Mouse (Mus musculus): ENCODE results near the gene Tnks2.

Tnks2 gene

DNA sequence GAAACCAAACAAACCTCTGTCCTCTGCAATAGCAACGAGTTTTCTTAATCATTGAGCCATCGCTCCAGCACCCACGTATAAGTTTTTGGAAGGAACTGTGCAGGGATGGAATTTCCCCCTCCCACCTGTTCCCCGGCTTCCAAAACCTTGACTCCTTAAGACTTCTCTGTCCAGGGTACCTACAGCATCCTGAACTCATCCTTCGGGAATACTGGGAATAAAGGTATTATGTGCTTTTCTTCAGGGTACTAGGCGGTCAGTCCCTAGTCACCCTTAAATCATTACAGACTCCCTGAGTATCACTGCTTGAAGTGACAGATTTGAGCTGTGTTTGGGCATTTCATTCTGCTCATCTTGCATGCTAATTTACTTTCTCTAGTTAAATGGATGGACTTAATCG, 69.3 kb downstream of the Tnks2 start:
- no peak for DNase-seq

DNA sequence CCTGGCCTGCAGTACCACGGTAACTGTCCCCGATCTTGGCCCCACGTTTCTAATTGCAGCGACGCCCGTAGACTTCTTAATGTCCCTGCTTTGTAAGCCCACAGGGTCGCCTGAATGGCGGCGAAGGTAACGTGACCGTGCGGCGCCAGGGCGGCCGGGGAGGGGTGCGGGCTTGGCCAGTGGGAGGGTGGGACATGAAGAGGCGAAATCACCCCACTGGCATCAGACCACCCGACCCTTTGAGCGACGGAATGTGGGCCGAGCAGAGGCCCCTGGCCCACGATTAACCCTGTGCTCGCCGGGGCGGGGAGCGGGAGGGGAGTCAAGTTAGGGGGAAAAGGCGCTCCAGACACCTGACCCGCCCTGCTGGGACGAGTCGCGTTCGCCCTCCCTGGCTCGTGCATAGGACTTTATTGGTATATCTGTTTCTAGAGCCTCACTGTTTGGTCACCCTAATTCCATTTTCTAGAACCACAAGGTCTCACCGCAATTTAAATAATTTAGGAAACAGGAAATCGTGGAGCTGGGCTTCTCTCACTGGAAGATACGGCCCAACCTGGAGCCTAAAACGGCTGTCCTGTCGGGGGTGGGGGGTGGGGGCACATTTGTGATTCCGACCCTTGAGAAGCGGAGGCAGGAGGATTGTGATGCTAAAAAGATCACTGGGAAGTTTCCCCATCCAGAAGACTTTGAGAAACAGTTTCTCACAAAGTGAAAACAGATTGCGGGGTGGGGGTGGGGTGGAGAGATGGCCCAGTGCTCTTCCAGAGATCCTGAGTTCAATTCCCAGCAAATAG, 70.4 kb downstream of the Tnks2 start:
- no peak for DNase-seq

DNA sequence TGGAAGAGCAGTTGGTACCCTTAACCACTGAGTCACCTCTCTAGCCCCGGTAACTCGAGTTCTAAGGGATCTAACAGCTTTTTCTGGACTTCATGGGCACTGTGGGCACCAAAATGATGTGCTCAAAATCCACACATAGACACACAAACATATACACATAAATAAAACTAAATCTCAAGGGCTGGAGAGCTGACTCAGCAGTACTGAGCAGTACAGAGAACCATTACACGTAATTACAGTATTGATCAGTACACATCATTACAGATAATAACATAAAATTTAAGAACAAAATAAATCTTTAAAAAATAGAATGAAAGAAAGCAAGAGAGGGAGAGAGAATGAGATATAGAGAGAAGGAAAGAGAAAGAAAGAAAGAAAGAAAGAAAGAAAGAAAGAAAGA, 75.1 kb downstream of the Tnks2 start:
- no peak for DNase-seq

DNA sequence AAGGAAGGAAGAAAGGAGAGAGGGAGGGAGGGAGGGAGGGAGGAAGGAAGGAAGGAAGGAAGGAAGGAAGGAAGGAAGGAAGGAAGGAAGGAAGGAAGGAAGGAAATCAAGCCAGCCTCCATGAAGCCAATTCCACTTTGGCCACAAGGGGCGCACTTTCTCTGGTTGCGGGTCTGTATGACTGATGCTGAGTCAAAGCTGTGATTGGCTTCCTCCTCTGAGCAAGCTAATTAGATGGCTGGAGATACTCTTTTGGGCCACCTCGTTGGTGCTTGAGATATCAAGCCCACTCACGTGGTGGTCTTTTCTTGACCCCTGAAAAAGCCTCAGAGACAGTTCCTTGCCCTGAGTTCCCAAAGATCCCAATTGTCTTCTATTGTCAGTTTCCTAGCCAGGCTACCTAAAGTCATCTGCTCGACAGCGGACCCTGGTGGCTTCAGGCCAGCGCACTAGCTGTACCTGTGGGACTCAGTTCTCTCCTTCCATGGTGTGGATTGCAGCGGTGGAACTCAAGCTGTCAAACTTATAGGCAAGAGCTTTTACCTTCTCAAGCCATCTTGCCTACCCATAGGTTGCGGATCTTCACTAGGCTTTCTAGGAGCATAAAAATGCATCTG, 75.8 kb downstream of the Tnks2 start:
- peak; percentile 67 for DNase-seq

DNA sequence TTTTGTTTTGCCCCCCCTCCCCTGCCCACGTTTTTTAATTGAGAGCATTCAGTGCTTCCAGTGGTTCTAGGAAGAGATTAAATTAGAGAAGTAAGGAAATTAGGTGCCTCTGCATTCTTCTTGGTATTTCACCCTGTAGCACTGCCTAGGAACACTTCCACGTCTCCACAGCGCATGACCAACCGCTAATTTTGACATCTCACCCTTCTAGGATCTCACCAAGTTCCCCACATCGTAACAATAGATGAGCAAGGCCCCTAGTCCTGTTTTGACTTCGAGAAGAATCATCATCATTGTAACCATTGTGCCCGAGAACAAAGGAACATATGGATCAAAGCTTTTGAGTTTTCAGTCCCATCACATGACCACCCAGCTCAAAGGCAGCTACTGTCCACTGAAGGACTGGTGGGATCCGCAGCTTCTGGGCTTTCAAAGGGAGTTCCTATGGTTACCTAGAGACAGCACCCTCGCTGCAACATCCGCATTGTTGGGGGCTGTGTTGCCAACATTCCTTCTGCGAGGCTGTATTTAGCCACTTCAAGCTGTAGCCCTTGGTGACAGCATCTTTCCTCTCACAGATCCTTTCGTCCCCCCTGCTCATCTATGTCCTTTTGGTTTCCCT, 76.5 kb downstream of the Tnks2 start:
- no peak for DNase-seq

DNA sequence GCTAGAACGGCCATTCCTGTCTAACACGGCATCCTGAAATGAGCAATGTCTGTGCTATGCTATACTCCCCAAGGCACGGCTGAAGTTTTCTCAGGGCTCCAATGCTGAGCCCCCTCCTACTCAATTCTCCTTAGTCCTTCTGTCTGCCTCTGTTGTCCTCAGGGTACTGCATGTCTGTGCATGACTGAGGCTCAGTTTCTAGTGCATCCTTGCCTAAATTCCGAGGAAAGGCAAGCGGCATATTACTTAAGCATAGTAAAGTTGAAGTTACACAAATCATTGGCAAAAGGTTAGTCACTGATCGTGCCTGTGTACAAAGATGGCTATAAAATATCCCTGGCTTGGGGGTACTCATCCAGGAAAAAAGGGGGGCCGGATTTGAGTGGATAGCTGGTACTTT, 79.0 kb downstream of the Tnks2 start:
- no peak for DNase-seq

DNA sequence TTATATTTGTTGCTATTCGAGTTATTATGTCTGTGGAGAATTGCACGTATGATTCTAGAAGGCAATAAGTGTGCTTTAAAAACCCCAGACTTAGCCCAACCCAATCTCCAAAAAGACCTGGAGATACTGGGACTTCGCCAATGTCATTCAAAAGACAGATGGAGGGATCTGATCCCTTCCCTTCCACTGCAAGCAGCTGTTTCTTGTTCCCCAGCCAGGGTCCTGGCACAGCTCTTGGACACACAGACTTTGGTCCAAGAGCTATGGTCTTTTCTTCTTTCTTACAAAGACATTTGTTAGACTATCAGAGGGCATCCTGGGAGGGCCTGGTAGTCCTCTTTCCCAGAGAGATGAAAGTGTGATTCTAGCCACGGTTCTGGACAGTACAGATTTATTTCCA, 82.2 kb downstream of the Tnks2 start:
- no peak for DNase-seq

DNA sequence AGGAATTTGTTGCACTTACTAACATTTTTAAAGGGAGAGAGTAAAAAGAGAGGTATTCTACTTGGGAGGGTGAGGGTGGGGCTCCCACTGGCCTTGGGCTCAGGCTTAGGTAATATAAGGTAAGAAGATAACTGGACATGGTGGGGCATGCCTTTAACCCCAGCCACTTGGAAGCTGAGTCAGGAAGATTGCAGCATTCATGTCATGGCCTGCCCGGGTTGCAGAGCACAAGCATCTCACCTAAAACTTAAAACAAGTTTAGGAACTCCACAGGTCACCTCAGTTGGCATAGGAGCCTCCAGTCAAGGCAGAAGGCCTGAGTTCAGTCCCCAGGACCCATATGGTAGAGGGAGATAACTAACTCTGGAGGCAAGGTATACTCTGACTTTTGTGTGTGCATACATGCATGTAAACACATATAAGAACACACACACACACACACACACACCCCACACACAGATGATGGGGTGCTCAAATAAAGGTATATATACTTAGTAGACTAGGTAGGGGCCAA, 82.9 kb downstream of the Tnks2 start:
- no peak for DNase-seq

DNA sequence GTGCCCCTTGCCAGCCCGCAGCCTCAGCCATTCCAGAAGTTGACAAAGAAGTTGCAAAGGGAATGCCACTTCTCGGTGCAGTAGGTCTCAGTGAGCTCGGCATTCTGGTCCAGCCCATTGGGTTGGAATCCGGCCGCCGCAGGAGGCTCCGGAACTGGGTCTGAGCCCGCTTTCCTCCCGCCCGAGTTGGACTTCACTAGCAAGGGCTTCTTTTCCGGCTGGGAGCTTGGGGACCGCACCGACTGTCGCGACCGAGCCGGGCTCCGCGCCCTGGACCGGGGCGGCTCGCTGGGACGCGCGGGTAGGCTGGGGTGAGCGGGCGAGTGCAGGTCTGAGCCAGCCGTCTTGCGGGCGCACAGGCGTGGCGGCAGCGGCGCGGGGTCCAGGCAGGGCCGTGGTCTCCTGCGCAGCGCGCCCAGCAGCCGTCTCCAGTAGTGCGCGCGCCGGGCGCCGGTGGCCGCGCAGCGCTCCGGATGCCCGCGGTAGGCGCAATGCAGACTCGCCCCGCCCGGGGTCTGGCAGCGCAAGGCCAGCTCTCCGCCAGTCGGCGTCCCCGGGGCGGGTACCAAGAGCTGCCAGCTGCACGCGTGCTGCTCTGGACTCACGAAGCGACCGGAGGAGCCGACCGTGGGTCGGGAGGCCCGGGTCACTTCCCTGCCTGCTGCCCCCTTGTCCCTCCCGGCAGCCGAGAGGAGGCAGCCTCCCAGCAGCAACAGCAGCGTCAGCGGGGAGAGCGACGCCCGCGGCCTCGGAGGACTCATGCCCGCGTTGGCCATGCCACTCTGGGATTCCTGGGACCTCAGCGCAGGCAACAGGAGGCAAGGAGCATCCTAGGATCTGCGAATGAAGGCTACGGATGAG, 84.6 kb downstream of the Tnks2 start:
- DNase-seq: peak; percentile 88

DNA sequence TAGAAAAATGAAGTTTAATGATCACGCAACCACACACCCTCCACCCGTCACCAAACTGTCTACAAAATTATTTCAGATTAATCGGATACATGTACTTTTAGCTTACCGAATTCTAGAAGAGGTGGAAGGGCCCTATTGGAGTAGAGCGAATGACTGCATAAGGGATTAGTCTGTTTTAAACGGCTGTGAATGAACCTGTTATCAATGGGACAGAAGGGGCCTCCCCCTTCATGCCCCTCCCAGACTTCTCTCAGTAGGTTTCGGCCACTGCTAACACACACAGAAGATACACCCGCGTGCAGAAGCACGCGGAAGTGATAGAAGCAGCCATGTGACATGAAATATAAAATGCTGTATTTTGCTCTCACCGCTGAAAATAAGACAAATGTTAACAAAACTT, 85.4 kb downstream of the Tnks2 start, which contains the start of gene Fgfbp3:
TSS of gene Fgfbp3 (minus strand) at position 150 of the 400 bp plus-strand sequence.
- no peak for DNase-seq

DNA sequence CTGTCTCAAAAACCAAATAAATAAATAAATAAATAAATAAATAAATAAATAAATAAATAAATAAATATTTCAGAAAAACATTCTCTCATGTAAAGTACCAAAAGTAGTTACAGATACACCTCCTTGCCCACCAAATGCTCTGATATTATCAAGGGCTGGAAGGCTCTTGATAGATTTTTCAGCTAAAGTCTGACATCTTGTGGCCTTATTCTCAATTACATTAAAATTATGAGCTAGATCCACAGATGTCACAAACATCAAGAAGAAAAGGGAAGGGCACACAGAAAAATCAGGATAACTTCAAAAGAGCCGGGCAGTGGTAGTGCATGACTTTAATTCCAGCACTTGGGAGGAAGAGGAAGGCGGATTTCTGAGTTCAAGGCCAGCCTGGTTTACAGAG, 88.0 kb downstream of the Tnks2 start:
- DNase-seq: no peak

DNA sequence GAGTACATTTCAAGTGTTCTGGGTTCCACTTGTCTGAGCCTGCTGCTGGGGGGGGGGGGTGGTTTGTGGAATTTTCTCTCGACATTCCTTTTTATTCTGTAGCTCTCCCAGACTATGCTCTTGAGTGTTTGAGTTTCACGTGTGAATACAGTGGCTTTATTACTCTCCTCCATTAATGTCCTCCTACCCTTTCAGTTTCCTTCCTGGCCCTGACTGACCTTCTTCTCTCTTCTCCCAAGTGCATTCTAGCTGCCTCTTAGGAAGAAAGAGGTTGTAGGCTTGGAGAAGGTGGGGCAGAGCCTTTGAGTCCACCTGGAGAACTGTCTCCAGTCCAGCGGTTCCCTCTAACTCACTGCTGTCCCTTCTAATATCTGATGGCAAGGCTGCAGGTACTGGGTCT, 88.9 kb downstream of the Tnks2 start:
- DNase-seq: no peak

DNA sequence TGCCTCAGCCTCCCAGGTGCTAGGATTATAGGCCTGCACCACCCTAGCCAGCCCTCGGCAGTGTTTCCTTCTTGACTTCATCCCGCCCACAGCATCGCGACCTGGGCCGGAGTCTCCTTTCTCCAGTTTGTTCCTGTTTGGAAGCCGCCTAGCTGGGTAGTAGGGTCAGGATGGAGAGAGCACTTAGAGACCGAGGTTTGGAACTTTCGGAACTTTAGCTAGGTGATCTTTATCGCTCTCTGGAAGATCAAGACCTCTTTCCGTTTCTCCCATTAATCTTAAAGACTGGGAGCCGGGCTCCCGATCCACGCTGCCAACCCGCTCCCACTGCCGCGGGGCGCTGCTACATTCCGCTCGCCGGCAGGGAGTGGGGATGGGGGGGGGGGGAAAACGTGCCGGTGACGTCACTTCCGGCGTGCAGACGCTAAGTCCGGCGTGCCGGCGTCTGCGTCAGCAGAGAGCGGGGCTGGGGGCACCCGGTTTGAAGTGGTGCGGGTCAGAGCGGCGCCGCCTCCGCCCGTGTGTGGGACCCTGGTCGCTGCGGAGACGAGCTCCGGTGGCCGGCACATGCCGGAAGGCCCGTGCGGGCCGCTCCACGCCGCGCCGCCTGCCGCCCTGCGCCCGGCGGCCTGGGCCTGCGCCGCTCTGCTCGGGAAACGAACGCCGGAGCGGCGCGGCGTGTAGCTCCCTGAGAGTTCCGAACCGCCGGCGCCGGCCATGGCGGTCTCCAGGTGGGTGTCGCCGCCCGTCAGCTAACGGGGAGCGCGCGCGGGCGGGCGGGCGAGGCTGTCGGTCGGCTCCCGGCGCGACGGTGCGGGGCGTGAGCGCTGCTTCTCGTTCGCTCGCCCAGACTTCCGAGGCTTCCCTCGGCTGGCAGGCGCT, 91.9 kb downstream of the Tnks2 start, which contains the start of gene Btaf1:
TSS of gene Btaf1 (plus strand) at position 409 of the 882 bp plus-strand sequence.
- DNase-seq: peak; percentile 88

DNA sequence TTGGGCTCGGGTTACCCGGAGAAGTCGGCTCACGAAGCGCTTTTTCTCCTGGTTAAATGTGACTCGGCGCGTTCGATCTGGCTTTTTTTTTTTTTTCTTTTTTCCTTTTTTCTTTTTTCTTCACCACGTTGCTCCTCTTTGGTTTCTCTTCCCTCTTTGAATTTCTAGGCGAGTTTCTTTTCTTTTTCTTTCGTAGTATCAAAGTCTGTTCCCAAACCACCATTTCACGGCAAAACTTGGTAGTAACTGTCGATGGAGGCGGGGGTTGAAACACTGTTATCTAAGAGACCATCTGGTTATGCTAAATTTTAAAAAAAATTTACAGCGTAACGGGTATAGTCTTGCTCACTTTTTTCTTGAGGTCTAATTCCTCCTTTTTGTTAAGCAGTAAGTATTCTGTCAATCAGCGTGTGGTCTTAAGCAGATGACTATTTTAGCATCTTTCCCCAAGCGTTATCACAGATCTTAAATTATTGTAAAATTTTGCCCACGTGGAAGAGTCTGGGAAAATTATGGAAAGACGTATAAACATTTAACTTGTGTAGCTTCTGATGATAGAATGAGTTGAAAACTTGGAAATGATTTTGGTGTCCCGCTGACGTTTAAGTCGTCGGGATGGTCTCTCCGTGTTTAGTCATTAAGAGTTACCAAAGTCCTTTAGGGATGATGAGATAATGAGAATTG, 92.7 kb downstream of the Tnks2 start:
- DNase-seq: no peak

DNA sequence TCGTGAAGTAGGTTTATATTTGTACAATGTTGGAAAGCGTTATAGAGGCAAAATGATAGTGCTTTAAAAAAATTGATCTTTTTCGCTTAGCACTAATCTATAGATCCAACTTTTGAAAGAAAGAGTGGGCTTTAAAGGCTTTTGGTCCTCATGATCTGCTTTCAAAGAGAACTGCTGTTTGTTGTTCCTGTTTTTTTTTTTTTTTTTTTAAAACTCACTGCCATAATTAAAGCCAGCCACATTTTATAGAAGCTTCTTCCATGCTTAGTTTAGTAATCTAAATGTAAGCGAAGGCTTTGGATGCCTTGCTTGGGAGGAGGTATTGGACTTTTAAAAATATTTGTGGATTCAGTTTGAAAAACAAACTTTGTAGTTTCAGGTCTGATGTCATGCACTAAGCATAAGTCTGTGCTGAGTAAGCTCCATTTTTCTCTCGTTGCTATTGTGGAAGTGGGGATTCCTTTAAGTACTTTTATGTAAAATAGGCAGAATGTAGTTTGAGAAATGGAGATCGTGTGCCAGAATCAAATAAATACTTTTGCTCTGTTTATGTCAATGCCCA, 93.8 kb downstream of the Tnks2 start:
- no peak for DNase-seq

DNA sequence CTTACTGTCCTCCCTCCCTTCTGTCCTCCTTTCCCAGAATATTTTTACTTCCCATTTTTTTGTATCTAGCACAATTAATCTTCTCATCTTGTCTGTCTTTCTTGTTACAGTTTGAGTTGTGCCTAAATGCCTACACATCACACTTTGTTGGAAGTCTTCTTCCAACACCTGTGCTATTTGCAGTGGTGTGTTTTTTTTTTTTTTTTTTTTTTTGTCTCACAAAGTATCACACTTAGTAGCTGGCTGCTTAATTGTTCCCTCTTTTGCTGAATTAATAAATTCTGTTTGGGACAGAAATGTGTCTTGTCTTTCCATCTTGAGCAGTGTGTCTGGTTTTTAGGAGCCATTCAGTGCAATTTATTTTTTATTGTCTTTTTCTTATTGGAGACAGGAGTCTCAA, 95.8 kb downstream of the Tnks2 start:
- DNase-seq: no peak

DNA sequence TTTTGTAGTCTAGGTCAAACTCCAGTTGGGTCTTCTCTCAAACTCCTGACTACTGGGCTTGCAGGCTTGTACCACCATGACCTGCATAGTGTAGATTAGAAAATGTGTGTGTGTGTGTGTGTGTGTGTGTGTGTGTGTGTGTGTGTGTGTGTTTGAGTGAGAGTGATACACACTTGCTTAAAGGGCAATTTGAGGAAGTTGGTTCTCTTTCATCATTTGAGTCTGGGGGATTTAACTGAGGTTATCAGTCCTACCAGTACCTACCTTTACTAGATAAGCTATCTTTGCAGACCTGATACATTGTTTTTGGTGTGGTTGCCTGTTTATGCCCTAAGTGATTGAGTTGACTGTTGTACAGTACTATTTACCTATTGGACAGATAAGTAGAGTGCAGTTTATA, 98.1 kb downstream of the Tnks2 start:
- no peak for DNase-seq

DNA sequence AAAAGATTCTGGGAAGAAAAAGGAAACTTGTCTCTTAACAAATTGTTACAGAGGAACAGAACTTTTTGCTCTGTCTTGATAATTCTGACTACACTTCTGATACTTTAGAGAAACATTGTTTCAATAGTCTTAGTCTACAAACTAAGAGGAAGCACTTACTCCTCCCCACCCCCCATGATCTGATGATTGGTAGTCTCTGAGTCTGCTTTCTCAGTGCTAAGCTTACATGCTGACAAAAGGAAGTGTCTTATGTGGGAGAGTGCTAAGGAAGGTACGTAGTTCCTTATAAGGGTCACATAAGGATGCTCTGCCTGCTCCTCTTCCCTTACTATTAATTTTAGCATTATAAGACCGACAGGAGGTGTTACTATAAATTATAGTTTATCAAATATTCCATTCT, 98.6 kb downstream of the Tnks2 start:
- no peak for DNase-seq

DNA sequence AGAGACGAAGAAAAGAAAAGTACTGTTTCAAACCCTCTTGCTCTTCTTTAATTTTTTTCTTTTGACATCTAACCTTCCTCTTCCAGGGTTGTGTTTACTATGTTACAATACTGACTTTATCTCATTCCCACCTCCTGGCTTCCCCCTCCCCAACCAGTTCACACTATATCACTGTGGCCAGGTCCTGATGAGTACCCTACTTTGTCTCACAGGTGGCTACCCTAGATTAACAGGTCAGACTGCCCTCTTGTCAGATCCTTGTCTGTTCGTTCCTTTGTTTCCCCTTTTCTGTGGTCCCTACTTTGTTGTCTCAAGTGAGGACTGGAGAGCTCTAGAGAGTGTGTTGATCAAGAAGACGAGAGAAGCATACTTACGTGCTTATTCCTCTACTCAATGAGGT, 102.3 kb downstream of the Tnks2 start:
- DNase-seq: no peak

DNA sequence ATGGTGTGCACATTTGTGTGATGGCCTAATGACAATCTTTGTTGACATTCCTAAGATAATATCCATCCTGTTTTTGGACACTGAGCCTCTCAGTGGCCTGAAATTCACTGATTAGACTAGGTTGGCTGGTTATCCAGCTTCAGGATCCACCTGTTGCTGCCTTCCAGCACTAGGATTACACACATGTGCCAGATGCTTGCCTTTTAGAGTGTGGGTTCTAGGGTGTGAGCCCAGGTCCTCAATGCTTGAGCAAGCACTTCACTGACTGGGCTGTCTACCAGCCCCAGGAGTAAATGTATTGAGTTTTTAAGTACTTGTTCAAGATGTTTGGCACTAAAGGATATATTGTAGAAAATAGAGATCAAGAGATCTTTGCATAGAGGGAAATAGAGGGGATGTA, 104.0 kb downstream of the Tnks2 start:
- DNase-seq: no peak

DNA sequence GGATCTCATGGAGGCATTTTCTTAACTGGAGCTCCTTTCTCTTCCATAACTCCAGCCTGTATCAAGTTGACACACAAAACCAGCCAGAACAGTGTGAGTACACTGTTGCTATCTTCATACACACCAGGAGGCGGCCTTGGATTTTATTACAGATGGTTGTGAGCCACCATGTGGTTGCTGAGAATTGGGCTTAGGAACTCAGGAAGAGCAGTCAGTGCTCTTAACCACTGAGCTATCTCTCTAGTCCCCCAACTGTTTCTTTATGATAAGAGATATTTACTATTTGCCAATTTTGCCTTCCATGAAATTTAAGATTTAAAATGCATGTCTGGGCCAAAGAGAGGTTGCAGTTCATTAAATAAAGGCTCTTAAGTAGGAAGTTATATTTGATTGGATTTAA, 106.0 kb downstream of the Tnks2 start:
- no peak for DNase-seq

Data from cerebellum, adult 8-10 months (tissue).